Mouse (Mus musculus) cerebellum, adult 18-20 months (tissue): ENCODE results near the gene Dapk2.
A peak's percentile ranks its signal among the peaks of the same experiment; 100 is the strongest.

Source experiments
- DNase-seq, 2 experiments: peaks; one replicate each; pipeline ENCODE4 v3.0.0; 2021

Gene Dapk2

DNA sequence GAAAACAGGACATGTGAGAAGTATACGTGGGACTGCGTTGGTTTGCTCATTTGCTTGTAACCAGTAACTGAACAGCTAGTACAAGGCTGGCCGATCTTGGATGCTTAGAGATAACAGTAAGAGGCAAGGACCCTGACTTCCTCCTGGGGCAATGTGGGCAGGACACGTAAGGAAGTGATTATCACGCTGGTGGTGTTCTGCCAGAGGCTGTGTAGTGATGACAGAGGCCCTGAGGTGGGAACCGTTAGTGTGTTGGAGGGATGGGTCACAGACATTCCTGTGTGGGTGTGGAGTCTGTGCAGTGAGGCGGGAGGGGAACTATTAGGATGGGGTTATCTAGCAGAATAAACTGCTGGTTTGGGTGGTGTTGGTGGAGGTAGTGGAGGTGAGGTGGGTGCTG is 81.2 kb downstream of the Dapk2 start:
- DNase-seq, result no peak

DNA sequence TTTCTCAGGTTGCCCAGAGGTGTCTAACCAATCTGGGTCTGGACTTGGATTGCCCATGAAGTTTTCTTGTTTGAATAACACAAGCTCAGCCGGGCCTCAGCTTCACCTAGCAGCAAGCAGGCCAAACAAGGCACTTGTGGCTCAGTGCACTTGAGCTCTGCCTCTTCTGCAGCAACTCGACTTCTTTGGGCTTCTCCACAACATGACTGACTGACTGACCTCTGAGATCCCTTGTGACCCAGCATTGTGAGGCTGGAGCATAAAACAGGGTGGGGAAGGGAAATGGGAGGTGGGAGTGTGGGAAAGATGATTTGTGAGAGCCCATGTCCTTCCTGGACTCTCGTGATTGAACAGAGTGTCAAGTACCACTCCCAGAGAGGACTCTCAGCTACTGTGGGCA is 81.7 kb downstream of the Dapk2 start:
- no peak for DNase-seq

GRCm38 (mm10) chr9:66240493-66240892 is 82.5 kb downstream of the Dapk2 start:
- DNase-seq, result peak; percentile 62 to 65

GRCm38 (mm10) chr9:66240991-66241390 is 83.0 kb downstream of the Dapk2 start:
- peak; percentile 48 to 57 for DNase-seq

- DNase-seq, result no peak
These were observed 83.7 kb downstream of the Dapk2 start for GRCm38 (mm10) chr9:66241722-66242121.

GRCm38 (mm10) chr9:66243240-66243639 is 85.2 kb downstream of the Dapk2 start:
- DNase-seq, result no peak

DNA sequence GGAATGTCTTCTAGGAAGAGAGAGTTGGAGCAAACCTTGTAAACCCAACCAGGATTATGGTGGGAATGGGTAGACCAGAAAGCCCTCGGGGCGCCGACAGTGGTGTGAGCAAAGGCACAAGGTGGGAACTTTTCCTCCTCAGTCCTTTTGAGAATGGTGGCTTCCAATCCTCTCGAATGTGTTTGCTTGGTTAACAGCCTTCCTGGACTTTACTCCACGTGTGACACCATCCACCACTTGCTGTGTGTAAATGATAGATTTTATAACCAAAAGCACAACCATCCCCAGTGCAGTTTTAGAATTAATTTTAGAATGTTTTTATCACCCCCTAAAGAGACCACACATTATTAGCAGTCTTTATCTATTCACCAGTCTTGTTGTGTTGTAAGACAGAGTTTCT is 86.1 kb downstream of the Dapk2 start:
- DNase-seq, result no peak

DNA sequence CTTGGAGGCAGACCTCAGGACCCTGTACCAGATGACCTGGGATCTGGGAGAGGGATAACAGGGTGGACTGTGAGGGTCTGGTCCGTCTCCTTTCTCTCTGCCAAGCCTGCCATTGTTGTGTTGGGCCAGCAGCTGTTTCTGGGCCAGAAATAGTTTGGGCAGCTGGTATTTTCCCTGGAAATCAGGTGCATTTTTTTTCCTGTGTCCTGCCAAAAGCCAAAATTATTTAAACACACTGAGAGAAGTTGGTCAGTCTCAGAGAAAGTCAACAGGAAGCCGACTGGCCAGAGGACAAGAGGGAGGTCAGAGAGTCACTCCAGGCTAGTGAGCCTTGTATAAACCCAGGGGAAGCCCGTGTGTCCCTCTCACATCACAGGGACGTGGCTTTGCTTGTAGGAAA is 87.7 kb downstream of the Dapk2 start:
- DNase-seq, result no peak

DNA sequence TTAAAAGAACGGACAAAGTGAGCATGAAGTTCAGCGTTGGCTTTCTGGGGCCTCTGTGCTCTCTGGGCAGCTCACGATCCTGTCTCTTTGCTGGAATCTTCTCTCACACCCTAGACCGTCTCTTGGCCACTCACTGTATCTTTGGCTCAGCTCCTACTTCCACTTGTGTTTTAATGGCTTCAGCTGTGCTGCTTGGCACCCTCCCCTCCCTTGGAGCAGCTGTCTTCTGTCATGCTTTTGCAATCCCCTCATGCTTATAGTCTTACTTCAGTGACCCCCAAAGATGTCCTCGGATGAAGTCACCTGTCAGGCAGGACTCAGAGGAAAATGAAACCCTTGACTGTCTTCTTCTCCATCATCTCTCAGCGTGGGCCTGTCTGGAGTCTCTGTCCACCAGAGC is 91.3 kb downstream of the Dapk2 start:
- DNase-seq, result no peak

GRCm38 (mm10) chr9:66251159-66251691 is 93.2 kb downstream of the Dapk2 start:
- no peak for DNase-seq

DNA sequence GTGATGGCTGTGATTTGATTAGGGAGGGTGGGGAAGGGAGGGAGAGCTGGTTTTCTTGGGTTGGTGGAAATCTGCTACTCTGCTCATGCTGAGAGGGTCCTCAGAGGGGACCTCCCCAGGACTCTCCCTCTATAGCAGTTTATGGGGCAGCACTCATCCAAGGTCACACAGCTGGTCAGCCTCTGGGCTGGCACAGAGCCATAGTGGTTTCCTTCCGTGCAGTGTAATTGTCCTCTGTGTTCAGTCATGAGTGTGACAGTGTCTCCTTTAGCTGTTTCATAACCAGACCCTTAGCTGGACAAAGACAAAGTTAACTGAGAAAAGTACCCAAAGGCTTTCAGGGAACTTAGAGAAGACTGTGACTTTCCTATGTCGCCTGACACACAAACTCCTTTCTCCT is 103.7 kb downstream of the Dapk2 start:
- DNase-seq, result no peak

DNA sequence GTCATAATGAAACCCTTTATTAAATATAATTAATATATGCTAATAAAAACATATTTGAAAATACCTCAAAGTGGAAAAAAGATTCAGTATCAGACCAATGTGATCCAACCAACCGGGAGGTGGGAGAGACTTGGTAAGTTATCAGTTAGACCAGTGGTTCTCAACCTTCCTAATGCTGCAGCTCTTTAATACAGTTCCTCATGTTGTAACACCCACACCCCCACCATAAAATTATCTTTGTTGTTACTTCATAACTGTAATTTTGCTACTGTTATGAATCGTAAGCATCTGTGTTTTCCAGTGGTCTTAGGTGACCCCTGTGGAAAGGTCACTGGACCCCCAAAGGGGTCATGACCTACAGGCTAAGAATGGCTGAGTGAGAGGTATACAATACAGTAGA is 105.7 kb downstream of the Dapk2 start:
- DNase-seq, result no peak

DNA sequence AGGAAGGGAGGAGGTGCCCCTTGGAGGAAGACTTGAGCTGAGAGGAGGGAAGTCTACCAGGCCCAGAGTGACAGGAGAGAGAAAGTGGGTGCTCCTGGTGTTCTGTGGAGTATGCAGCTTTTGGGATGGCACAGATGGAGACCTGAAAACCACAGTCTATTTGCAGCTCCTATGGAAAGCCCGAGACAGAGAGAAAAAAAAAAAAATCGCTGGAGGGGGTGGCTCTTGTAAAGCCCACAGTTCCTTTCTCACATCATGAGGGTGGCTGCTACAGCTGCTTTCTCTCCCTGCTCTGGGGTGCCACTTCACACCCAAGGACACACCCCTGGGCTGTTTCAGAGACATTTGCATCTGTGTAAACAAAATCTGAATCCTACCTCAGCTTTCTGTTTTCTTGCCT is 107.6 kb downstream of the Dapk2 start:
- no peak for DNase-seq

DNA sequence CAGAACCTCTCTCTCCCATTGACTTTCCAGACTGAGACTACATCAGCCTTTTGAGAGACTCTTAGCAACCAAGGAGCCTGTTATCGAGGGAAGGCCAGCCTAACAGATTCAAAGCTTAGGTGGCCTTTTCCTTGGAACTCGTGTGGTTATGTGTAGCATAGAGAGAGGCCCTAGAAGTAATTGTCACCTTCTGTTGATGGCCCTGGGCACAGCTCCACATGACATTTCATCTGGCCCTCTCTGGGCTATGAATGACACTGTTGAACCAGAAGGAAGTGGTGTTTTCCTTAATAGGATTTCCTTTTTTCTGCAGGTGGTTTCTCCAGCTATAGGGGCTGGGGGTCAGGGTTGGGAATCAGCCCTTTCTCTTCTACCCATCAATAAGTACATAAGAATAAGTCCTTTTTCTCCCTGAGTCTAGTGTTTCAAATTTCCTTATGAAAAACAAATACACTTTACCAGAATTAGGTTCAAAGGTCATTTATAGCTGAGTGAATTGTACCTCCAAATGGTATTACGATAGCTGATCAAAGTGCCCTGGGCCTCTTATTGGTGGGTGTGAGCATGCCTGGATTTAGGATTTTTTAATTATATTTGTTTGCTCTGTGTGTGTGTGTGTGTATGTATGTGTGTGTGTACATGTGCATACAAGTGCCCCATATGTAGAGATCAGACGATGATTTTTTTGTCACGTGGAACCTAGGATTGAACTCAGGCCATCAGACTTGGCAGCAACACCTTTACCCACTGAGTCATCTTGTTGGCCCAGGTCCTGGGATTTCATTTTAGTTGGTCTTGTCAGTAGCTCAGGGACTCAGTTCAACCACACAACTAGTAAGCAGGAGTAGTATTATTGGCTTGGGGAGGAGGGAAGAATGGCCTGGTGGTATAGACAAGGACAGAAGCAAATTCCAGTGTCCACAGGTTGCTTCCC is 108.5 kb downstream of the Dapk2 start:
- peak in 1 of 2 experiments; percentile 49 for DNase-seq

GRCm38 (mm10) chr9:66268804-66269203 is 110.8 kb downstream of the Dapk2 start:
- no peak for DNase-seq

DNA sequence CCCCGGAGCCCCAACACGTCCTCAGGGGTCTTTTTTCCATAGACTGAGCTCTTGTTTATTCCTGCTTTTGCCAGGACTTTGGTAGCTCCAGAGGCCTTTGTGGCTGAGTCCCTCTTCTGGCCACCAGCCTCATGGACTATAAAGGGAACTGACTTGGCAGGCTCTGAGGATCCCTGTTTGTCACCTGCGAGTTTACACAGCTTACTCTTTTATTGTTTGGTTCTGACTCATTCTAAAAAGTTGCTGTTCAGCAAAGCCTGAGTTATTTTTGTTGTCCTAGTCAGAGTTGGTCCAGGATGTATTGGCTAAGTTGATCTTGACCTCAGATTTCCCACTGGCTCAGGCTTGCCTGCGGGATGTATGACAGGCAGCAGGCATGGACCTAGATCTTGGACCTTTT is 112.0 kb downstream of the Dapk2 start:
- no peak for DNase-seq

DNA sequence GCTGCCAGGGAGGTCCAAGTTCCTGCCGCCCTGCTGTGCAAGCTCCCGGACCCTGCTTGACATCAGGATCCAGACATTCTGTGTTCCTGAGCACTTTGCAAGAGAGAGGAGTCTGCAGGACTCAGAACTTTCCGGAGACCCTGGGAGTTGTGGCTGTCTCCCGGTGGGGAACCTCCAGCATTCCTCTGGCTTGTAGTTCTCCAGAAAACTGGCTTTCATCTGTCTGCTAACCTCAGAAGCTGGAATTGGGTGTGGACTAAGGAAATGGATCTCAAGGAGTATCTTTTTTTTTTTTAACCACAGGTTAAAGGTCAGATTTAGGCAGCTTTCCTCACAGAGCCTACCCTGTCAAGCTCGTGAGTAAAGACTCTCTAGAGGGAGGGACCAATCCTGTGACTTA is 113.7 kb downstream of the Dapk2 start:
- no peak for DNase-seq

GRCm38 (mm10) chr9:66273632-66274031 is 115.6 kb downstream of the Dapk2 start:
- DNase-seq, result no peak

GRCm38 (mm10) chr9:66274657-66275056 is 116.6 kb downstream of the Dapk2 start:
- DNase-seq, result no peak

GRCm38 (mm10) chr9:66275267-66275991 is 117.4 kb downstream of the Dapk2 start:
- DNase-seq, result peak; percentile 68

- no peak for DNase-seq
These were observed 118.0 kb downstream of the Dapk2 start for GRCm38 (mm10) chr9:66276062-66276461.

DNA sequence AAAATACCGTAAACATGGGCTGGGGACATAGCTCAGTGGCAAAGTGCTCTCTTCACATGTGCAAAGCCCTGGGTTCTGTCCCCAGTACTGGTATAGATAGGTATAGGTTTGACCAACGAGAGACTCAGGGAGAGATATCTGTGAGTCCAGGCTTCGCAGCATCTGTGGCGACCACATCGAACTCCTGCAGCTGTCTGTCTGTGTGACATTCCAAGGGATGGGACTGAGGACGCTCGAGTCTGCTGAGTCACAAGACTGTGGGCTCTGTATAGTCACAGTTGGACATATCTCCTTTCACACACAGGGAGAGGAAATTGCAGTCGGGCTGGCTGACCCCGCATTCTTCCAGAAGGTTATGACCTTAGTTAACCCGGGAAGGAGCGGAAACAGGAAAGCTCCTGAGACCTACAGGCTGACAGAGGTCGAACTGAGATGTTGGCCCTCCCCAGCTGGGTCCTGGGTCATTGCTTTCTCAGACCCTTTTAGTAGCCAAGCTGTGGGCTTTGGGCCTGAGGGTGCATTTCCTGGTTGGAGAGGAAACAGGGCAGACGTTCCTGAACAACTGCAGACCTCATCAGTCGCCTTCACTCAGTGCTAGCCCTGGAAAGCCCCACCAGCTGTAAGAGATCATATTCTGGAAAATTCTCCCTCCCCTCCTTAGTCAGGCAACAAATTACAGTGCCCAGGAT is 118.8 kb downstream of the Dapk2 start:
- DNase-seq, result no peak

DNA sequence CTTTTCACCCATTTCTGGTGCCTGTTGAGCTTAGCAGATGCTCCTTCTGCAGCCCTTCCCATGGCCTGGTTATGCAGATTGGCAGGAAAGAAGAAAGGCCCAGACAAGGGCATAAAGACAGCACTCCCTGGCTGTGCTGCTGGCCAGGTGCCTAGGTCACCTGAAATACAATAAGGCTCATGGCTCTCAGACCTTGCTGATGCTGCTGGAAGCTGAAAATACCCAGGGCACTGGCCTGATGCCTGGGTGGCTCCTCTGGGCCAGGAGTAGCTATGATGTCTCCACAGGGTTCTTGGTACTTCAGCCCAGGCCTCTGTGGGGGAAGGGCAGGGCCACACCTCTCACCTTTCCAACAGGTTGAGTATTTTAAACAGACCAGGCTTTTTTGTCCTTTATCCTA is 121.6 kb downstream of the Dapk2 start:
- DNase-seq, result peak; percentile 83 to 89
